Mouse (Mus musculus): ENCODE measurements around the gene Fbxo9. TPM values are rescaled to one million over a fixed set of nuclear protein-coding genes. Genes with fewer than 3 reads are reported as not detected.

Fbxo9 gene
- polyA plus RNA-seq, 1 experiment from 2014 or later, result 41.0 TPM

DNA sequence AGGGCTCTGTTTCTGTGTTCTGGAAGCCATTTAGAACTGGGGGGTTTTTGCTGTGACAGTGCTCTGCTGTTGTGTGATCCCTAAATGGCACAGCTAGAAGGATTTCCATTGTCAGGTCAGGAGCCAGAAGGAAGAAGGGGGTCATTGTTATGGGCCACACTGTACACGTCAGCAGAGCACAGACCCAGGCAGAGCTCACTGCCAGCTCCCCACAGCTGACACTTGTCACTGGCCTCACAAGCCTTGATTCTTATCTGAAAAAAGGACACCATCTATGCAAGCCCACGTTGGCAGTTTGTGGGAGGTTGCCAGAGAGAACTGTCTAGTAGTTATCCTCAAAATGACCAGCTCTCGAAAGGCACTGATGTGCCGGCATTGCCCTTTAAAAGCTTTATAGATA, 37.2 kb upstream of the Fbxo9 start:
- no peak for TF ChIP-seq EP300 (optimal IDR thresholded peaks at IDR 0.05)
- no peak for TF ChIP-seq CTCF (IDR thresholded peaks at IDR 0.05; ENCODE audit: low read depth)
- Histone ChIP-seq H3K4me2 (replicated peaks; ENCODE audit: low read depth) (no peak overlapping the region), H3K4me1 (replicated peaks; ENCODE audit: control insufficient read depth, insufficient read depth) (no peaks in the 10 kb centered on the region), H3K36me3 (ENCODE audit: control insufficient read depth, insufficient read depth, low read length) (peaks cover 20% of the 10 kb centered on the region; the same call in 1 of the 2 replicates), H3K27me3 (ENCODE audit: control insufficient read depth, insufficient read depth, low read length) (no peaks in the 10 kb centered on the region), H3K9ac (ENCODE audit: low read length) (no peak overlapping the region), H3K9me3 (ENCODE audit: control insufficient read depth, low read length) (no peaks in the 10 kb centered on the region), H3K27ac (replicated peaks) (no peak overlapping the region), H3K4me3 (ENCODE audit: low read depth, low read length) (no peak overlapping the region)
- 71% methylated on average over 4 of the region's 4 CpGs for WGBS
- peak; percentile 41; the same call in 1 of the 2 replicates for ATAC-seq (ENCODE audit: low FRiP score, low TSS enrichment)
- DNase-seq (ENCODE audit: low spot score), result no peak

- Histone ChIP-seq H3K9me3 (ENCODE audit: control insufficient read depth, low read length) (no peaks in the 10 kb centered on the region), H3K4me2 (replicated peaks; ENCODE audit: low read depth) (no peak overlapping the region), H3K9ac (ENCODE audit: low read length) (no peak overlapping the region), H3K4me3 (ENCODE audit: low read depth, low read length) (no peak overlapping the region), H3K36me3 (ENCODE audit: control insufficient read depth, insufficient read depth, low read length) (peaks cover 21% of the 10 kb centered on the region; the same call in 1 of the 2 replicates), H3K4me1 (replicated peaks; ENCODE audit: control insufficient read depth, insufficient read depth) (no peaks in the 10 kb centered on the region), H3K27ac (replicated peaks) (no peak overlapping the region), H3K27me3 (ENCODE audit: control insufficient read depth, insufficient read depth, low read length) (no peaks in the 10 kb centered on the region)
- ATAC-seq (ENCODE audit: low FRiP score, low TSS enrichment) (no peak), DNase-seq (ENCODE audit: low spot score) (no peak)
- WGBS, result 80% methylated on average over 4 of the region's 4 CpGs
- TF ChIP-seq CTCF (IDR thresholded peaks at IDR 0.05; ENCODE audit: low read depth), result no peak
- TF ChIP-seq EP300 (optimal IDR thresholded peaks at IDR 0.05), result no peak
Observed at GRCm38 (mm10) chr9:78139463-78139862, 30.6 kb upstream of the Fbxo9 start.

DNA sequence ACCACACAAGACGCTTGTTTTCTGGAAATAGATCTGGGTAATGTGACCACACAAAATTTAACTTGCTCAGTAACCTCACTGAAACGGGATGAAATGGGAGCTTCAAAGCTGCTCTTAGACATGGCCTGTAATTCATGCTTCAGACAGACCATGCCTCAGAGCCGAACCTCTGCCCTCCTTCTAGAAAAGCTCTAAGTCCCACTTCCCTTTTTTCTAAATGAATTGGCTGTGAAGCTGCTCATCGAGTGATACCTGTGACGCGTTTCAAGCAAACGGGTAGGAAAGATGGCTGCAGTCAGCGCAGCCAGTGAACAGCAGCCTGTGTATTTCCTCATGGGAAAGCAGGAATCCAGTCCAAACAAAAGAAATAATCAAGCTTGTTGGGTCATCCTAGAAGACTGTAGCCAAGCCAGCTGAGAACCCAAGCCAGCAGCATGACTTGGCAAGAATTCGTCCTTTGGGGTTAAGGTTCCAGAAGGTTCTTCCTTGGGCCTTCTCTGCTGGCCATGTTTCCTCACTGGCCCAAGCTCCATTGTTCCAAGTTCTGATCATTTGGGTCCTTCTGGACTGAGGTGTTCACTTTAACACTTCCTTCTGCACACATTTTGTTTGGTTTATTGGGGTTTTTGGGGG, 29.3 kb upstream of the Fbxo9 start:
- no peak overlapping the region for H3K27ac ChIP-seq (replicated peaks)
- H3K4me1 ChIP-seq (replicated peaks; ENCODE audit: control insufficient read depth, insufficient read depth), result no peaks in the 10 kb centered on the region
- no peak overlapping the region for H3K4me2 ChIP-seq (replicated peaks; ENCODE audit: low read depth)
- ATAC-seq (ENCODE audit: low FRiP score, low TSS enrichment) (no peak), DNase-seq (ENCODE audit: low spot score) (no peak)
- H3K9me3 ChIP-seq (ENCODE audit: control insufficient read depth, low read length), result no peaks in the 10 kb centered on the region
- no peak overlapping the region for H3K9ac ChIP-seq (ENCODE audit: low read length)
- 94% methylated on average over 9 of the region's 9 CpGs for WGBS
- TF ChIP-seq EP300 (optimal IDR thresholded peaks at IDR 0.05) (no peak), CTCF (IDR thresholded peaks at IDR 0.05; ENCODE audit: low read depth) (no peak)
- no peaks in the 10 kb centered on the region for H3K27me3 ChIP-seq (ENCODE audit: control insufficient read depth, insufficient read depth, low read length)
- H3K36me3 ChIP-seq (ENCODE audit: control insufficient read depth, insufficient read depth, low read length), result peaks cover 12% of the 10 kb centered on the region; the same call in 1 of the 2 replicates
- no peak overlapping the region for H3K4me3 ChIP-seq (ENCODE audit: low read depth, low read length)

DNA sequence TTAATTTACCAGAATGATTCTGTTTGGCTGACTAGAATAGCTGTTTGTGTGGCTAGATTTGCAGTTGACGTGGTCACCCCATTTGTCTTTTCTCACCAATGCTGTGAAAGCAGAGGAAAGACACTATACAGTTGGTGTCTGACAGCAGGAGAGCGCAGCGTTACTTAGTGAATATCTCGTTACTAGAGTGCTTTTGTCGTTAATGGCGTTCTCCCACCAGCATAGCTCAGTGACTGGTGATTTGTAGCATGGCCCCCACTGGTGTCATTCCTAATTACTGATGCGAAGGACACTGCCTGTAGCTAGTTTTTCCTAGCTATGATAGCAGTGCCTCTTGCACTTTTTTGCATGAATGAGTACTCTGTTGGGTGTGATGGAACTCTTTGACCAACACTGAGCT, 26.8 kb upstream of the Fbxo9 start:
- no peaks in the 10 kb centered on the region for H3K4me1 ChIP-seq (replicated peaks; ENCODE audit: control insufficient read depth, insufficient read depth)
- no peak overlapping the region for H3K4me3 ChIP-seq (ENCODE audit: low read depth, low read length)
- no peaks in the 10 kb centered on the region for H3K27me3 ChIP-seq (ENCODE audit: control insufficient read depth, insufficient read depth, low read length)
- H3K4me2 ChIP-seq (replicated peaks; ENCODE audit: low read depth), result no peak overlapping the region
- no peak overlapping the region for H3K27ac ChIP-seq (replicated peaks)
- no peak for DNase-seq (ENCODE audit: low spot score)
- no peak overlapping the region for H3K9ac ChIP-seq (ENCODE audit: low read length)
- ATAC-seq (ENCODE audit: low FRiP score, low TSS enrichment), result no peak
- 86% methylated on average over 7 of the region's 7 CpGs for WGBS
- H3K36me3 ChIP-seq (ENCODE audit: control insufficient read depth, insufficient read depth, low read length), result peaks cover 6% of the 10 kb centered on the region; the same call in 1 of the 2 replicates
- TF ChIP-seq CTCF (IDR thresholded peaks at IDR 0.05; ENCODE audit: low read depth) (no peak), EP300 (optimal IDR thresholded peaks at IDR 0.05) (no peak)
- no peaks in the 10 kb centered on the region for H3K9me3 ChIP-seq (ENCODE audit: control insufficient read depth, low read length)

GRCm38 (mm10) chr9:78126643-78127042, 17.8 kb upstream of the Fbxo9 start:
- H3K4me2 ChIP-seq (replicated peaks; ENCODE audit: low read depth), result no peak overlapping the region
- no peak for TF ChIP-seq EP300 (optimal IDR thresholded peaks at IDR 0.05)
- TF ChIP-seq CTCF (IDR thresholded peaks at IDR 0.05; ENCODE audit: low read depth), result no peak
- no peak overlapping the region for H3K27ac ChIP-seq (replicated peaks)
- H3K4me3 ChIP-seq (ENCODE audit: low read depth, low read length), result no peak overlapping the region
- H3K9me3 ChIP-seq (ENCODE audit: control insufficient read depth, low read length), result no peaks in the 10 kb centered on the region
- H3K4me1 ChIP-seq (replicated peaks; ENCODE audit: control insufficient read depth, insufficient read depth), result no peaks in the 10 kb centered on the region
- H3K9ac ChIP-seq (ENCODE audit: low read length), result no peak overlapping the region
- DNase-seq (ENCODE audit: low spot score), result no peak
- 39% methylated on average over 10 of the region's 10 CpGs for WGBS
- no peaks in the 10 kb centered on the region for H3K36me3 ChIP-seq (ENCODE audit: control insufficient read depth, insufficient read depth, low read length)
- no peak for ATAC-seq (ENCODE audit: low FRiP score, low TSS enrichment)
- H3K27me3 ChIP-seq (ENCODE audit: control insufficient read depth, insufficient read depth, low read length), result no peaks in the 10 kb centered on the region

DNA sequence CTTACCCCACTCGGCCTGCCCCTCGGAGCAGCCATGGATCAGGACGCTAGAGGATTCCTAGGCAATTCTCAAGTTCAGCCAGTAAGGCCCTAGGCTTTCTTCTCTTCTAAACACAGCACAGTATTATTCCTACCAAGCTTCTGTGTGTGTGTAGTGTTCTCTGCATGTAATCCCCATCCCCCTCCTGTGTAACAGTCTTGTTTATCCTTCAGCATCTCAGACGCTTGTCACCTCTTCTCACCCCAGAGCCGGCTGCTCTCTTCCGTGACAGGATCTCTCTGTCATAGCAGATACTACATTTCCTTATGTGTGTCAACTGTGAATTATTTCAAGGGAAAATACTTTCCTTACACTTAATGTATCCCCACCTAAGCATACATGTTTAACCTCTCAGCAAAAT, 17.1 kb upstream of the Fbxo9 start:
- Histone ChIP-seq H3K4me1 (replicated peaks; ENCODE audit: control insufficient read depth, insufficient read depth) (no peaks in the 10 kb centered on the region), H3K27me3 (ENCODE audit: control insufficient read depth, insufficient read depth, low read length) (no peaks in the 10 kb centered on the region), H3K9me3 (ENCODE audit: control insufficient read depth, low read length) (no peaks in the 10 kb centered on the region), H3K27ac (replicated peaks) (peak overlapping the region; percentile 20; the same call in 1 of the 2 replicates), H3K9ac (ENCODE audit: low read length) (no peak overlapping the region), H3K4me2 (replicated peaks; ENCODE audit: low read depth) (no peak overlapping the region), H3K4me3 (ENCODE audit: low read depth, low read length) (no peak overlapping the region), H3K36me3 (ENCODE audit: control insufficient read depth, insufficient read depth, low read length) (no peaks in the 10 kb centered on the region)
- no peak for ATAC-seq (ENCODE audit: low FRiP score, low TSS enrichment)
- DNase-seq (ENCODE audit: low spot score), result no peak
- no peak for TF ChIP-seq CTCF (IDR thresholded peaks at IDR 0.05; ENCODE audit: low read depth)
- no peak for TF ChIP-seq EP300 (optimal IDR thresholded peaks at IDR 0.05)
- WGBS, result 53% methylated on average over 6 of the region's 6 CpGs
